Mouse (Mus musculus): ENCODE results near the gene Cd63.

DNA sequence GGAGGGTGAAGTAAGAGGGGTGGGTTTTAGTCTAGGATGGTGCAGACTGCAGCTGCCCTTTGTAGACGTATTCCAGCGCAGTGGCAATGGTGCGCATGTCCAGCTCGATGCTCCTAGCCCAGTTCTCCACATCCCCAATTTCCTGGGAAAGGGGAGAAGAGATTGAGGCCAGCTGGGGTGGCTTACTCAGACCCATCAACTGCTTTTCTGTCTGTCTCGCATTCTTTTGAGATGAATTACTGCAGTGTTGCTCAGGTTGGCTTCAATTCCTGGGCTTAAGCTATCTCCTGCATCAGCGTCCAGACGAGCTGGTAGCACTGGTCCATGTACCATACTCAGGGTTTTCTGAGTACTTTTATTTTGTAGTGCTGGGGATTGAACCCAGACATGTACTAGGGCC is 19.2 kb downstream of the Cd63 start:
- TF ChIP-seq POLR2A (IDR thresholded peaks at IDR 0.05; ENCODE audit: borderline replicate concordance, control insufficient read depth, low read depth, low read length) (no peak), CTCF (IDR thresholded peaks at IDR 0.05; ENCODE audit: control insufficient read depth, insufficient read depth, low read length) (no peak)

Measured in bone marrow, adult 2 months (tissue).